Mouse (Mus musculus) embryonic fibroblast, embryonic 13.5 days (primary cell): ENCODE data around the gene Fam184a. TPM values are rescaled to one million over a fixed set of nuclear protein-coding genes. Genes with fewer than 3 reads are reported as not detected.

Source experiments
- H3K27ac ChIP-seq: 2 replicates; pipeline ENCODE4 v1.5.1; 2012; ENCODE audit warnings: low read length, control low read depth, inconsistent platforms; ENCODE audit not compliant: insufficient read depth
- H3K4me1 ChIP-seq: 2 replicates; pipeline ENCODE4 v1.6.1; 2011; ENCODE audit warnings: low read length; ENCODE audit not compliant: control insufficient read depth, insufficient read depth
- H3K4me3 ChIP-seq: 2 replicates; pipeline ENCODE4 v1.5.1; 2011; ENCODE audit warnings: mild to moderate bottlenecking, control low read depth, low read length; ENCODE audit not compliant: insufficient read depth
- CTCF ChIP-seq: IDR thresholded peaks from 2 replicates; pipeline ENCODE4 v1.5.1; 2011; ENCODE audit warnings: mild to moderate bottlenecking, control low read depth, low read length, moderate library complexity, borderline replicate concordance; ENCODE audit not compliant: insufficient read depth
- POLR2A ChIP-seq: IDR thresholded peaks from 2 replicates; pipeline ENCODE4 v1.6.1; 2011; ENCODE audit warnings: low read depth, mild to moderate bottlenecking, control low read depth, low read length, moderate library complexity
- polyA plus RNA-seq: library from polyadenylated mRNA; stranded (reverse); fragments of >200 nt; gene quantifications from 2 replicates; pipeline ENCODE4 v1.2.4, GENCODE M21; 2011; ENCODE audit warnings: low read depth; ENCODE audit not compliant: missing spikeins, insufficient read length

Fam184a gene
- 2.2 and 3.8 TPM in 2 replicates for polyA plus RNA-seq

DNA sequence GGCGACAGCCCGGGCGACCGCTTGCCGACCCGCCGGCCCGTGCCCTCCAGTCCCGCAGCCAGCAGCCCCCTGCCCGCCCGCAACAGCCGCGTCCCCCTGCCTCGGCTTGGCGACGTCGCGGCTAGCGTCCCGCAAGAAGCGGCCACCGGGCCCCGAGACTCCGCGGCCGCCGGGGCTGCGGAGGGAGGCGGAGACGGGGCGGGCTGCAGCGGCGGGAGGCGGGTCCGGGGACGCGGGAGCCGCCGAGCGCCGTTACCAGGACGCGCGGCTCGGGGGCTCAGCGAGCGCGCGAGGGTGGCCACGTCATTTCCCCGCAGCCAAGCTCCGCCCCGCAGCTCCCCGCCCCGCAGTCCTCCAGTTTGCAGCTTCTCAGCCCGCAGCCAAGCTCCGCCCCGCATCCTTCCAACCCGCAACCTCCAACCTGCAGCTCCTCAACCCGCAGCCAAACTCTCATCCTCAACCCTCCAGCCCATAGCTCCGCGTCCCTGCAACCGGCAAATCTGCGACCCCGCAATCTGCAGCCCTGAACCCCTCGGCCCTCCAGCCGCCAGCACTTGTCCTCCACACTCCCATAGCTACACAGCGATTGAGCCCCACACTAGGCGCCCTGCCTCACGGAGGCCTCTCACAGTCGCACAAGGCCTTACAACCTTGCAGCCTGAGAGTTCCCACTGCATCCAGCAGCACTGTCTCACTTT is at the start of gene Fam184a:
Gene Fam184a, minus strand, starts transcription at position 169 of the 698 bp plus-strand sequence.
- Histone ChIP-seq H3K27ac (no peak within 1 kb of the TSS), H3K4me1 (no peaks in the 10 kb centered on the region), H3K4me3 (peak within 1 kb of the TSS; percentile 52)
- no peak for TF ChIP-seq POLR2A
- no peak for TF ChIP-seq CTCF

DNA sequence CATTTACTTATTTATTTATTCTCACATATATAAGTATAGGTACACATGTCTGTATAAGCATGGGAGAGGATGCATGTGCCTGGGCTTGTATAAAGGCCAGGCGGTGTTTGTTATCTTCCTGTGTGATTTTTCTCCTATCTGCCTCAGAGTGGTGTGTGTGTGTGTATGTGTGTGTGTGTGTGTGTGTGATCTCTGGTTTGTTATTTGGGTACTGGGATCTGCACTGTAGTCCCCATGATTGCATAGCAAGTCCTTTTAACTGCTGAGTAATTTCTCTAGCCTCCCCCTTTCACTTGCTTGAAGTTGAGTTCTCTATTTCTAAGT is 45.3 kb upstream of the Fam184a start:
- Histone ChIP-seq H3K4me1 (no peaks in the 10 kb centered on the region), H3K4me3 (no peak overlapping the region), H3K27ac (no peak overlapping the region)
- TF ChIP-seq POLR2A: no peak
- no peak for TF ChIP-seq CTCF

DNA sequence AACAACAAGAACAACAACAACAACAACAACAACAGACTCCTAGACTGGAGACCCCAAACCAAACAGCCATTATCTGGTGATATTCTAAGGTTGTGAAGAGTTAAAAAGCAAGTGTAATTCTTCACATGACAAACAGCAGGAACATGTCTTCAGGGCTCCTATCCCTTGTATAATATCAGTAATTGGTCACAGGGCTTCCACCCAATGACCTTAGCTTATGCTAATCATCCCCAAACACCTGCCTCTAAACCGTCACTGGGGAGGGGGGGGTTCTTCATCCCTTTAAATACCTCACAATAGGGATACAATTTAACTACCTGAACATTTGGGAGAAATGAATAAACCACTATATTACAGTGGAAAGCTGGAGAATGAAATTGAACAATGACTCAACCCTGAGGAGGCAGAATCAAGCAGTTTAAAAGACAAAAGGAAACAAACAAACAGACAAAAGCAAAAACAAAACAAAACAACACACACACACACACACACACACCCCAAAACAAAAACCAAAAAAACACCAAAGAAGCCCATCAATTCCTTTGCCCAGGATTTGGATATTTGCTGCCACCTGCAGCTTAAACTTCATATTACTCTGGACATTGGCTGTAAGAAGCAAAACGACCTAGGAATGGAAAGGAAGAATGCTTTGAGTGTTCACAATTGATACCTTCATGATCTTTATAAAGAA is 44.8 kb upstream of the Fam184a start:
- no peaks in the 10 kb centered on the region for H3K4me1 ChIP-seq
- no peak overlapping the region for H3K4me3 ChIP-seq
- TF ChIP-seq CTCF (no peak), POLR2A (no peak)
- H3K27ac ChIP-seq: no peak overlapping the region

DNA sequence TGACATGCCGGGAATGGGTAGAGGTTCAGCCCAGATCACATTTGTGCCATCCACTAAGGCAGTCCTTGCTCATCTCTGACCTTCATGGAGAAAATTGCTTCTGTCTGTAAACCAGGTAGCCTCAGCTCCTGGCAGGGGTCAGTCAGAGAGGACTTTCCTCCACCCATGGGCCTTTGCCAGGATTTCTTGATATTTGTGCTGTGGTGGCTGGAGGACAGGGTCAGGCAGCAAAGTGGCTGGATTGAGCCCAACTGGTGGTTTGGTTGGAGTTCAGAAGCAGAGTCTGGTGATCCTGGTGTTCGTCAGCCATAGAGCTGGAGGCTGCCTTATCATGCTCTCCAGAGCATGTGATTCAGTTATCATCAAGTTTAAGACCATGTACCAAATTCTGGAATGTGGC is 40.4 kb upstream of the Fam184a start:
- no peak overlapping the region for H3K4me3 ChIP-seq
- TF ChIP-seq POLR2A: no peak
- no peak for TF ChIP-seq CTCF
- no peaks in the 10 kb centered on the region for H3K4me1 ChIP-seq
- no peak overlapping the region for H3K27ac ChIP-seq

DNA sequence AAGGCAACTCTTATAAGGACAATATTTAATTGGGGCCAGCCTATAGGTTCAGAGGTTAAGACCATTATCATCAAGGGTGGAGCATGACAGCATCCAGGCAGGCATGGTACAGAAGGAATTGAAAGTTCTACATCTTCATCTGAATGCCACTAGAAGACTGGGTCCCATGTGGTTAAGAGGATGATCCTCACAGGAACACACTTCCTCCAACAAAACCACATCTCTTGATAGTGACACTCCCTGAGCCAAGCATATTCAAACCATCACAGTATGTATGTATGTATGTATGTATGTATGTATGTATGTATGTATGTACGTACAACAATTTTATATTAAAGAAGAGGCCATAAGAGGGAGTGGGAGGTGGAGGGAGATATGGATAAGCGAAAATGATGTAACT is 25.7 kb upstream of the Fam184a start:
- Histone ChIP-seq H3K4me1 (no peaks in the 10 kb centered on the region), H3K27ac (no peak overlapping the region), H3K4me3 (no peak overlapping the region)
- no peak for TF ChIP-seq POLR2A
- TF ChIP-seq CTCF: no peak

DNA sequence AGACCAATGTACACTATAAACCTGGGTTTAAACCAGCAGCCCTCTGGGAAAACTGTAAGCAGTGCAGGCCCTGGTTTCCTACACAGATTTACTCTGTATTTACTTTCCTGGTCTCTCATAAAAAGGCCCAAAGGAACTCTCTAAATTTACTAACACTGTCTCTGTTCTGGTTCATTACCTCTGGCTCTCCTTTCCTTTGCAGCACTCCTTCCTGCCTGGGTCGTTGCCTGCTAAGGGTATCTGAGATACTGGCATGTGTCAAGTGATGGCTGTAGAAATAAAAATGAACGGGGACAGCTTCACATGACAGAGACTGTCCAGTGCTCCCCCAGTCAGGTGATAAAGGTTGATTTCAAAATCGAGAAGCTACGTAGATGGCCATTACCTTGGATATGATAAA is 21.8 kb upstream of the Fam184a start:
- Histone ChIP-seq H3K27ac (no peak overlapping the region), H3K4me1 (no peaks in the 10 kb centered on the region), H3K4me3 (no peak overlapping the region)
- no peak for TF ChIP-seq CTCF
- TF ChIP-seq POLR2A: no peak

DNA sequence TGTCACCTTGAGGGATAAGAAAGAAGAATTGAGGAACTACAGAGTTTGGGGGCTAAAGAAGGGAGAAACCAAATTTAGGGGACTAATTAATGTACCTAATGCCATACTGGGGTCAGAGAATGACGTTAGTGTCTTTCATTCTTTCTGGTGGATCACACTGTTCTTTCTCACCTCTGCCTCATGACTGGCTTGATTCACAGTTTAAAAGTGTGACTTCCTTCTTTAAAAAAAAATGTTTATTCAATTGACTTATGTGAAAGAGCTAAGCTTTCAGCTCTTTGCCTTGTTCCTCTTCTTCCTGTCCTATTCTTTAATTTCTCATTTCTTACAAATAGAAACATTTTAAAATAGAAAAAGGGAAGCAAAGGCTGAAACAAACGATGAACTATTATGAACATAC is 20.6 kb upstream of the Fam184a start:
- TF ChIP-seq POLR2A (no peak), CTCF (no peak)
- Histone ChIP-seq H3K4me1 (no peaks in the 10 kb centered on the region), H3K4me3 (no peak overlapping the region), H3K27ac (no peak overlapping the region)

DNA sequence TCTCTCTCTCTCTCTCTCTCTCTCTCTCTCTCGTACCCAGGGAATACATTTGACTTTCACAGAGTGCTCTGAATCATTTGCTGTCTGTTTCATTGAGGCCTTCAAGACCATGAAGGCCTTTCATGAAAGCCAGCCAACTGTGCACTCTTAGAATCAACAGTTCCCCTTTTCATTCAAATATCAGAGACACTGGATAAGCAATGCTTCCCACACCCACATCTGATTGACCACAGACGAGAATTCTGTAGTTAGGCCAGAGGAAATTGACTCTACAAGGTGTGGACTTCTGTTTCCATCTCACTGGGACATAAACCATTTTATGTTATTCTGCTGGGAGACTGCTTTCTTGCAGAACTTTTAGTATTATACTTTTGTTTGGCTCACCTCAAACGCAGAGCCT is 17.8 kb upstream of the Fam184a start:
- TF ChIP-seq POLR2A: no peak
- TF ChIP-seq CTCF: no peak
- Histone ChIP-seq H3K4me1 (peaks cover 2% of the 10 kb centered on the region; the same call in 1 of the 2 replicates), H3K27ac (no peak overlapping the region), H3K4me3 (no peak overlapping the region)

DNA sequence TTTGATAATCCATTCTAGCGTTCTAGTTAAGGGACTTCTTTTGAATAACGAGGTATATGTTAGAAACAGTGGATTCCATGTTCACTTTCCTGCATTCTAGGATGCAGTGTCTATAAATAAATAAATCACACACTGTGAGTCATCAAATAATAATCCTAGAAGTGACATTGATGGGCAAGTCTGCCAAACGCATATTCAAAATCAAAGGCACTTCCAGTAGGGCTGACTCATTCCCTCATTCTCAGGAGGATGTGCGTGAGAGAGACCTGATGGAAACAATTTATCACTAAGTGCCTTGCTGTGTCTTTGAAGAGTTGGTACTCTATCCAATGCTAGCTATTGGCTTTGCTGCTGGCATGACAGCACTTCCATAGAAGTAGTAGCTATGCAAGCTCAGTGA is 14.5 kb upstream of the Fam184a start:
- Histone ChIP-seq H3K4me3 (no peak overlapping the region), H3K4me1 (peaks cover 2% of the 10 kb centered on the region; the same call in 1 of the 2 replicates), H3K27ac (no peak overlapping the region)
- TF ChIP-seq POLR2A (no peak), CTCF (no peak)

DNA sequence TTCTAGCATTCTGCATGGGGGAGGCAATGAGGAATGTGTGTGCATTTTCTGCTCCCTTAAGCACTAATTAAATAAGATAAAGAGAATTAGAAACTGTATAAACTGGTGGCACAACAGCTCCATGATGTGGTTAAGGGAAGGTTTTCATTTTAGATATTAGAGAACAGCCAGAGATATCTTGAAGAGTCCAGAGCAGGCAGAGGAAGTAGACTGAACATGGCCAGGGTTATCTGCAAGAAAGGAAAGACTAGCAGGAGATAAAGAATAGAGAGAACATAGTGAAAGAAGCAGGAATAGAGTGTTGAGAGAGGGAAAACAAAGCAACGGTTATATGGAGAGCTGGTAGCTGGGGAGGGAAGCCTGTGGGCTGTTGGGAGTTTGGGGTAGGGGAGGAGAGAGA is 1.8 kb upstream of the Fam184a start:
- no peak overlapping the region for H3K27ac ChIP-seq
- no peaks in the 10 kb centered on the region for H3K4me1 ChIP-seq
- H3K4me3 ChIP-seq: no peak overlapping the region
- no peak for TF ChIP-seq CTCF
